Mouse (Mus musculus): ENCODE results near the gene Sdk1.

The Sdk1 gene

GRCm38 (mm10) chr5:141433286-141433685 lies 192.0 kb downstream of the Sdk1 start:
- no peak for DNase-seq (ENCODE audit: extremely low read depth, low read depth)

- no peak for DNase-seq (ENCODE audit: extremely low read depth, low read depth)
Observed at GRCm38 (mm10) chr5:141447247-141447646, 206.0 kb downstream of the Sdk1 start.

- no peak for DNase-seq (ENCODE audit: extremely low read depth, low read depth)
Observed at GRCm38 (mm10) chr5:141463417-141463816, 222.1 kb downstream of the Sdk1 start.

GRCm38 (mm10) chr5:141468821-141469220 lies 227.5 kb downstream of the Sdk1 start:
- DNase-seq (ENCODE audit: extremely low read depth, low read depth), result no peak

- no peak for DNase-seq (ENCODE audit: extremely low read depth, low read depth)
Observed at GRCm38 (mm10) chr5:141505281-141505680, 264.0 kb downstream of the Sdk1 start.

- no peak for DNase-seq (ENCODE audit: extremely low read depth, low read depth)
Observed at GRCm38 (mm10) chr5:141506344-141506743, 265.1 kb downstream of the Sdk1 start.

GRCm38 (mm10) chr5:141524801-141525715 lies 283.8 kb downstream of the Sdk1 start:
- no peak for DNase-seq (ENCODE audit: extremely low read depth, low read depth)

- DNase-seq (ENCODE audit: extremely low read depth, low read depth), result no peak
Observed at GRCm38 (mm10) chr5:141540193-141540592, 298.9 kb downstream of the Sdk1 start.

- no peak for DNase-seq (ENCODE audit: extremely low read depth, low read depth)
Observed at GRCm38 (mm10) chr5:141542890-141543666, 301.8 kb downstream of the Sdk1 start.

- no peak for DNase-seq (ENCODE audit: extremely low read depth, low read depth)
Observed at GRCm38 (mm10) chr5:141553444-141553843, 312.2 kb downstream of the Sdk1 start.

- no peak for DNase-seq (ENCODE audit: extremely low read depth, low read depth)
Observed at GRCm38 (mm10) chr5:141558731-141559130, 317.4 kb downstream of the Sdk1 start.

- no peak for DNase-seq (ENCODE audit: extremely low read depth, low read depth)
Observed at GRCm38 (mm10) chr5:141560325-141560724, 319.0 kb downstream of the Sdk1 start.

- DNase-seq (ENCODE audit: extremely low read depth, low read depth), result no peak
Observed at GRCm38 (mm10) chr5:141561989-141562560, 320.8 kb downstream of the Sdk1 start.

GRCm38 (mm10) chr5:141564197-141564596 lies 322.9 kb downstream of the Sdk1 start:
- no peak for DNase-seq (ENCODE audit: extremely low read depth, low read depth)

GRCm38 (mm10) chr5:141568106-141568505 lies 326.8 kb downstream of the Sdk1 start:
- no peak for DNase-seq (ENCODE audit: extremely low read depth, low read depth)

GRCm38 (mm10) chr5:141570442-141570841 lies 329.2 kb downstream of the Sdk1 start:
- no peak for DNase-seq (ENCODE audit: extremely low read depth, low read depth)

- no peak for DNase-seq (ENCODE audit: extremely low read depth, low read depth)
Observed at GRCm38 (mm10) chr5:141574263-141574662, 333.0 kb downstream of the Sdk1 start.

GRCm38 (mm10) chr5:141591246-141591645 lies 350.0 kb downstream of the Sdk1 start:
- no peak for DNase-seq (ENCODE audit: extremely low read depth, low read depth)

GRCm38 (mm10) chr5:141612721-141613120 lies 371.4 kb downstream of the Sdk1 start:
- DNase-seq (ENCODE audit: extremely low read depth, low read depth), result no peak

GRCm38 (mm10) chr5:141615763-141616162 lies 374.5 kb downstream of the Sdk1 start:
- no peak for DNase-seq (ENCODE audit: extremely low read depth, low read depth)

- DNase-seq (ENCODE audit: extremely low read depth, low read depth), result no peak
Observed at GRCm38 (mm10) chr5:141617660-141618059, 376.4 kb downstream of the Sdk1 start.

- DNase-seq (ENCODE audit: extremely low read depth, low read depth), result no peak
Observed at GRCm38 (mm10) chr5:141625401-141625800, 384.1 kb downstream of the Sdk1 start.

All from MEL-GATA-1-ER (cell line).